Mouse (Mus musculus) erythroblast, embryonic 14.5 days (primary cell): Measurements from ENCODE around the gene Acp6.

Source experiments
- GATA1 ChIP-seq: IDR thresholded peaks from 2 replicates; pipeline ENCODE4 v1.6.1; 2012; ENCODE audit warnings: low read length, inconsistent platforms, mixed read lengths
- TAL1 ChIP-seq: IDR thresholded peaks from 3 replicates; pipeline ENCODE4 v1.6.1; 2012; ENCODE audit warnings: low read length, inconsistent platforms, mixed read lengths

DNA sequence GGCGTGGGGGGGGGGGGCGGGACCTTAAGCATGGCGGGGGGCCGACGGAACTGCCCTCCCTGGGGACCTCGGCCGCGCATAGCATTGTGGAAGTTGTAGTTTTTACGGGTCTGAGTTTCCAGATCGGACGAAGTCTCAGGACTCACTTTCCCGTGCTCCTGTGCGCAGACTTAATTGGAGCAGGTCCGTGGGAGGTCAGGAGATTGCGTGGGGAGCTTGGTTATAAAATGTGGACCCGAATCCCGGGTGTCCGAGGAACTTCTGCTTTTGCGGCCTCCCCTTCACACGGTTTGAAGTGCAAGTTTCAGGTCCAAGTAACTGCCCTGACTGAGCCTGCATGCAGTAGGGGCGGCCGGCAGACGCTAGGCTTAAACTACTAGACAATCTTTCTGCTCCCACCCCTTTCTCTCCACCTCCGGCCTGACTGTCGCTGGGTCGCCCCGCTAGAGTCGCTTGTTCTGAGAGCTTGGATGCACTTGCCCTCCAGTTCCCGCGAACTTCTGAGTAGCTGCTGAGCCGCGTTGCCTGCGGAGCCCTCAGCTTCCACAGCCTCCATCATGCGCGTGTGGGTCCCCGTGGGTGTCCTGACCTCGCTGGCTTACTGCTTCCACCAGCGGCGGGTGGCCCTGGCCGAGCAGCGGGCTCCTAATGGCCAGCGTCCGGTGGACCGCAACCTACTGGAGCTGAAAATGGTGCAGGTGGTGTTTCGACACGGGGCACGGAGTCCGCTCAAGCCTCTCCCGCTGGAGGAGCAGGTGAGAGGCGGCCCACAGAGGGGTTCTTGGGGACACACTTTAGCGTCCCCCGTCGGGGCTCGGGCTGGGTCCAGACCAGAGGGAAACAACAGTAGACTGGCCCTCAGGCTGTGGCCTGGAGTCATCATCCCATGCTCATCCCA is at the start of gene Acp6:
- TF ChIP-seq GATA1 (no peak), TAL1 (no peak)
